Mouse (Mus musculus): ENCODE data around the gene Kcne1.

Gene Kcne1

DNA sequence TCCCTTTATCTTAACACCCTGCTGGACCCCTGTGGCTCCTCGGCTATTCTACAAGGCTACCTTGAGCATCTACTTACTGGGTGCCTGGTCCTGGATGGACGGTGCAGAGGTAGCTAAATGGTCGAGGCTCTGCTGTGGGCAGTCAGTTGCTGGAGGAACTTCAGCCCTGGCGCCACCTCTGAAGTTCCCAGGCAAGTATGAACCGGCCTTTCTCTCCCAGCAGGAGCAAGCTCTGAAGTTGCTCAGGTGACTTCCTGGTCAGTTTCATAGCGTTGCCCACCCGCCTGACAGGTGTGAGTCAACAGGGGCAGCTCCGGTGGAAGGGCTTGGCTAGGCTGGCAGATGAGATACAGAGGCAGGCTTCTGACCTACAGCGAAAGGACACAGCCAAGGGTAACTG lies at the start of gene Kcne1:
Kcne1 (minus strand) TSS at position 240 of the 400 bp plus-strand sequence.
- DNase-seq, result no peak

DNA sequence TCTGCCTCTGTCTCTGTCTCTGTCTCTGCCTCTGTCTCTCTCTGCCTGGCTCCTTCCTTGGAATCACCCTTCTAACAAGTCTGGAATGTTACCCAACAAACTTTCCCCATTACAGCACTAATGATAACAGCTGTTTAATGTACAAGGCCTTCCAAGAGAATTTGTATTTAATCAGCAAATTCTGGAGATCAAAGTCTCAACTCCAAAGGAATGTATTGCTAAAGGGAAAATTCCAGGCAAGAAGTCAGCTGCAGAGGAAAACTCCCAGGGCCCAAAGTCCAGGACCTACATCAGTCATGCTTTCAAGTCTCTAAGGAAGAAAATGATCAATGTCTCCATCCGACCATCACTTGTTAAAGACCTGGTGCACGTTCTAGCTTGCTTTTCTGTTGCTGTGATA lies 48.6 kb upstream of the Kcne1 start:
- DNase-seq, result no peak

- no peak for DNase-seq
Measured at GRCm38 (mm10) chr16:92404141-92404540, 44.9 kb upstream of the Kcne1 start.

- DNase-seq, result no peak
Measured at GRCm38 (mm10) chr16:92403069-92403468, 43.8 kb upstream of the Kcne1 start.

GRCm38 (mm10) chr16:92402216-92402615 lies 42.9 kb upstream of the Kcne1 start:
- no peak for DNase-seq

- DNase-seq, result no peak
Measured at GRCm38 (mm10) chr16:92401206-92401605, 41.9 kb upstream of the Kcne1 start.

DNA sequence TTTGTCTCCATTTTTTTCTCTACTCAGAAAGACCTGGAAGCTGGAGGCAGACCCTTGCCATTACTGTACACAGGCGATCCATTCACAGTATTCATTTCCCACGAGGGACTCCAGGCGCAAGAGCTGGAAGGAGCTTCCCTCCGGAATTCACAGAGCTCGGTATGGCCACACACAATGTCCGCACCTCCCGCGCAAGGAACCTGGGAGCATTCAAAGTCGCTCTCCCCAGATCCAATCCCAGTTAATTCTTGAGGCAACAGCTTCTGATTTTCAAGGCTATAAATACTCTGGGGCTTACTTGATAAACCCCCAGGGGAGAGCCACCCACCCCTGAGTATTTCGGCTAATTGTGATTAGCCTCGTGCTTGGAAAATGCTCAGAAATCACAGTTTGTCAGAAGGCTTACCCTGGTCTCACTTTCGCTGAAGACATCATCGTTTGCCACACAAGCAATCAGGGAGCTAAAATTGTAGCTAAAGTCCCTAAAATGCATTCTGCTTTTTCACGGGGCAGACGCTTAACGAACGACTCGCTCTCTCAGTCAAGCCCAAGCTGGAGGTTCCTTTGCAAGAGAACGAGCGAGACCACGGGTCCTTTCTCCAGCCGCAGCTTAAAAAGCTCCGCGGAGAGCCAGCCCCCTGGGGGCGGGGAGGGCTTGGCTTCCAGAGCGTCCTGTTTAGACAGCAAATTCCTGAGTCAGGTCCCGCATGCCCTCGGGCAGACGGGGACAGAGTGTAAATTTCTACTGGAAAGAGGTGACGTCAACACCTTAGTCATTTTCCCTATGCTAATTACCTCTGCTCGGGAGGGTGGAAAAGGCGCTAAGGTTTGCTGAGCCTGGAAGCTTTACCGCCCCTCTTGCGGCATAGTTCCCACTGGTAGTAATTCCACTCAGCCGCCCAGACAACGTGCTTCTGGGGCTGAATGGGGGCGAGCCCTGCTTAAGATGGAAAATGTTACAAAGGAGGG lies 40.5 kb upstream of the Kcne1 start:
- peak; percentile 74 for DNase-seq

DNA sequence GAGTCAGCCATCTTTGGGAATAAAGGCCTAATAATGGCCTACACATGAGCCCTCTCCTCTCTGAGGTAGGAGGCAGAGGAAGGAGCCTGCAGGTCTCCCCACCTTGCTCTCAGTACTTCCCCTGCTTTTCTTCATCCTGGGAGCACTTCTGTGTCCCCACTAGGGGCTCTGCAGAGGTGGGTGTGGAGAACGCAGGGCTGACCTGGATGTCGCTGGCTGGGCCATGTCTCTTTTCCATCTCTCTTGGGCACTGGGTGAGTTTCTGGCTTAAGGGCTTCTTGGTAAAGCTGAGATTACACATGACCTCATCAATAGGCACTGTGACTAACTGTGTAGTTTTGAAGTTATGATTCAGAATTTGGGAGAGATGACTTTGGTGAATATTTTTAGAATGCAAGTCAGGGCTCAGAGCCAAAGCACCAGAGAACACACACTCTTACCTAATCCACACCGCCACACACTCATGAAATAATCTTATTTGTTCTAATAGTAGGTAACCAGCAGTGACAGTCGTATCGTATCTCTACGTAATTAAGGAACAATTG lies 39.4 kb upstream of the Kcne1 start:
- DNase-seq, result no peak

GRCm38 (mm10) chr16:92397745-92398573 lies 38.7 kb upstream of the Kcne1 start:
- DNase-seq, result no peak

DNA sequence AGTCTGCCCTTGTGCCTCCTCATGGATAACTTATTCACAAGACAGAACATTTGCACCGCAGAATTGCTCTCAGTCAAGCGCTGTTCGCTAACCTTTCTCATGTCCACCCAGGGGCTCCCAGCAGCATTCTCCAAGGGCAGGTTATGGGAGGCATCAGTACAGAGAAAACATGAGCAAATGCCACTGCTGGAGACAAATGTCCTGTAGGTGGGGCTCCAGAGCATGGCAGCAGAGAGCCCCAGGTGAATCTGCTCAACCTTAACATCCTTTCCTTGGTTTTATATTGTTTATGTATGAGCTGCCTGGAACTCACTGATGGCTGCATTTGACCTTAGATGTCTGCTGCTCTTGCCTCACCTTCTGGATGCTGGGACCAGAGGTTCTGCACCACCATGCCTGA lies 34.5 kb upstream of the Kcne1 start:
- DNase-seq, result no peak

DNA sequence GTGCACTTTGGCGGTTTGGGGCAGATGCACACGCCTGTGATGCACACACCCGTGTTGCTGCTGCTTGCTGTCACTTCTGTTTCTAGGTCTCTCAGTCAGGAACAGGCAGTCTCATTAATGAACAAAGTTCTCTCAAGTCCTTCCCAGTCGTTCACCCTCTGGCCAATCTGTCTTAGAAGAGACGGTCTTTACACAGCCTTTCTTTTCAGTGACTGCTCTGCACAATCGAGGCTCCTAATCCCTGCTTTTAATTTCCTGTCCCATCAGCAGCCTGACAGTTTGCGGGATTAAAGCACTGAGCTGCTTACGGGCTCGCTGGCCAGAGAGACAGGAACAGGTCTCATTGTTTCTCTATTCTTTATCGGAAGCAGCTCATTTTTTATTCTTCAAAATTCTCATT lies 28.4 kb upstream of the Kcne1 start:
- DNase-seq, result no peak

DNA sequence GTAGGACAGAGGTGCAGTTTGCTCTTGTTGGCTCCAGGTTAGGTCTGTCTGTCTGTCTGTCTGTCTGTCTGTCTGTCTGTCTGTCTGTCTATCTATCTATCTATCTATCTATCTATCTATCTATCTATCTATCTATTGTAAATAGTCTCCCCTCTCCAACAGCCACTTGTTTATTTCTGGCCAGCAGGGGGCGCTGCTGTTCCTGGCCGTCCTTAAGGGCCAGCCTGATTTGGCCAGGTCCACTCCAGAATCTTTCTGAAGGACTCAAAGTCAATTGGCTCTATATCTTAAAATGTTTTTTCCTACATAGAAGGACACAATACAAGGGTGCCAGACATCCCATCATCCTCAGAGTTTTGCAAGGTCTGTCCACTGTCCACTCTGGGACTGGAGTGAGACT lies 25.8 kb upstream of the Kcne1 start:
- DNase-seq, result no peak

- DNase-seq, result no peak
Measured at GRCm38 (mm10) chr16:92383412-92383811, 24.1 kb upstream of the Kcne1 start.

DNA sequence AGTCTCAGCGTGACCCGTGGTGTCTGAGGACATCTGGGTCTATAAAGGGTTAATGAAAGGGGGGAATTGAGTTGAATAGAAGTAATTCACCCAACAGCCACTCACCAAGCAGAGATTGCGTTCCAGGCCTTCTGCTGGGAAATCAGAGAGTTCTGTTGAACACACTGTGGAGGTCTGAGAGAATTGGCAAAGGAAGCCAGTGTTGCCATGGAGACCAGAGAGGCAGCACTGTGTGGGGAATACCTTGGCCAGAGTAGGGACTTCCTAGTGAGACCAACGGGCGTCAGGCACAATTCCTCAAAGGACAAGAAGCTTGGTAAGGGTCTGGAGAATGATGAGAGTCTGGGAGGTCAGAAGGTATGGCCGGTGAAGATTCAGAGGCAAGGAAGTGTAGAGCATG lies 23.2 kb upstream of the Kcne1 start:
- peak; percentile 83 for DNase-seq

DNA sequence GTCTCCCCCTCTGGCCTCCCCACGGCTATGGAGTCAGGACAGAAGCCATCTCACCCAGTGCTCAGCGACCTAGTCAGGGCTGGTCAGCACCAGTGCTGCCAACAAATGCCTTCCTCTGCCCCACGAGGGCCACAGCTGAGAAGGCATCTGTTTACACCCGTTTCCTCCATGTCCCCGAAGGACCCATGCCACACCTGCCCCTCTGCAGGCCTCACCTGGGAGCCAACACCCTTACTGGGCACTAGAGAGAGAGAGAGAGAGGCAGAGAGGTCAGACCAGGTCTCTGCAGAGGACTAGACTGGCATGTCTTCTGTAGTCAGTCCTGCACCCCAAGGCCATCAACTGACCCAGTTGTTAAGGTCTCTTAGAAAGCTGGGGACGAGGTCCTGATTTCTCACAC lies 21.8 kb upstream of the Kcne1 start:
- no peak for DNase-seq

GRCm38 (mm10) chr16:92376976-92377375 lies 17.7 kb upstream of the Kcne1 start:
- DNase-seq, result peak; percentile 55

DNA sequence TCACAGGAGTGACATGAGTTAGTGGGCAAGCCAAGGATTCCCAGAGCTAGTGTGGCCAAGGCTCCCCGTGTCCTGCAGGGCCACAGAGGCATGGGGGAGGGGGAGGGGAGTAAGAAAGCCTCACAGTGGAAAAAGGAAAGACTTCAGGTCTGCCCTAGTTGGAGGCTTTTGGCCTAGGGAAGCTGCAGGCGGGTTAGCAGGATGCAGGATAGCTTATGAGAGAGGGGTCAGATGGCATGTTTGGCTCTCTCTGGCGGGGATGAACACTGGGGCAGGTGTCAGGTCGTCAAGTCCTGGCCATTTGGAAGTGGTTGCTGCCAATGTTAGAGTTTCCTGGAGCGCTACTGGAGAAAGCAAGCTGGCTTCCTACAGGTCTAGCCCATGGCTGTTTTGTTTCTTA lies 12.4 kb upstream of the Kcne1 start:
- DNase-seq, result no peak

DNA sequence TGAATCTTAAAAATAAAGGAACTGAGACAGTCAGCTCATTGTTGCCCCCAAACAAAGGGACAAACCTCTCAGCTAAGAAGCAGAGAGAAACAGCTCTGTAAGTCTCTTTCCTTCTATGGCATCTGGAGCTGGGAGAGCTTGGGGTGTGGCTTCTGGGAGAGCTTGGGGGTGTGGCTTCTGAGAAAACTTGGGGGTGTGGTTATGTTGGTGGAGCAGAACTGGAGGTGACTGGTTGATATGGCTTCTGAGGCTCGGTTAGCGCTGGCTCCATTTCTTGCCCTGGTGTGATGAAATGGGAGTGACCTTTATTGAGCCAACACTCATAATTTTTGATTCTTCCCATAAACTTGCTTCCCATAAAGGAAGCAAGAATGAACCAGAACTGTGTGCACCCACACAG lies 10.0 kb upstream of the Kcne1 start:
- DNase-seq, result no peak

GRCm38 (mm10) chr16:92365477-92365876 lies 6.2 kb upstream of the Kcne1 start:
- no peak for DNase-seq

DNA sequence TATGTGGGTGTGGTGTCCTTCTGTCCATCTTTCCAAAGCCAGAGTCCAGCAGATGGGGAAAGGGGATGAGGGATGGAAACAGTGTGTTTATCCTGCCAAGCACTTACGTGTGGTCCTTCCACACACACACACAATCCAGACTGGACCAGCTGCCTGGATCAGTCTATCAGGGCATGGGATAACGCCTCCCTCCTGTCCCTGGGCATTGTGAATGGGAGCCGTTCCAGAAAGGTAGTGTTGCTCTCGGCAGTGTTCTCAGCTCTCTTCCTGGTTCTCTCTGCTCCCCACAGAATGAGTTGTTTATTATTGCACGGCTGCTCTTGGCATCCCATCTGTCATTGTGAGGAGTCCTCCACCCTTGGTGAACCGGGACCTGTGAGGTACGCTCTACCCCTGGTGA lies 1.4 kb upstream of the Kcne1 start:
- DNase-seq, result no peak

DNA sequence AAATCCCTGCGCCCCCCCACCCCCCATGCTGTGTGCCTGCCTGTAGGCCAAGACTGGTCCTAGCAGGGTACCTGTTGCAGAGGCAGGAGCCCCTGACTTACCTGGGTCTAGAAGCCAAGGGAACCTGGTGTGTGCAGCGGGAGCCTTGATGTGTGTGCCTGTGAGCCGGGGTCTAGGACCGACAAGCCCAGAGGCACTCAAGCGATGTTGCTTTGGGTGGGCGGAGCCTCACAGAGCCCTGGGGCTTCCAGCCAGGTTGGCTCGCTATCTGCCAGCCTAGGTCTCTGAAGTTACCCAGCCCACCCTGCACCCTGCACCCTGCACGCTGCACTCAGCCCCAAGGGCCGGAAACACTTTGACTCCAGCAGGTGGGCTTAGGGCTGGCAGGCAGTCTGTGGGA lies 534 bp downstream of the Kcne1 start:
- DNase-seq, result no peak

DNA sequence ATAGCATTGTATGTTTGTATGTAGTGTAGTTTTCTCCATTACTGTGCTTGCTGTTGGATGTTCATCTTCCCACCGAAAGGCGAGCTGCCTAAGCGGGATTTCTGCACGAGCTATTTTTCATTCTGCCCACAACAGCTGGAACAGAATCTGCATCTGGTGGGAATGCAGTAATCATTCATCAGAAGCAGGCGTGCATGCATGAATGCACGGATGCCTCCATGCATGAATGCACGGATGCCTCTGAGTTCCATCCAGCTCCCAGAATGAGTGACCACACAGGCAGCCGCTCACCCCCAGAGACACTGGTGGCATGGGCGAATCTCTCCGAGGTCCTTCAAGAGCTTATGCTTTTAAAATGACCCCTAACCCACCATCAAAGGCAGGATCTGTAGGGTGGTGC lies 1.7 kb downstream of the Kcne1 start:
- DNase-seq, result no peak

DNA sequence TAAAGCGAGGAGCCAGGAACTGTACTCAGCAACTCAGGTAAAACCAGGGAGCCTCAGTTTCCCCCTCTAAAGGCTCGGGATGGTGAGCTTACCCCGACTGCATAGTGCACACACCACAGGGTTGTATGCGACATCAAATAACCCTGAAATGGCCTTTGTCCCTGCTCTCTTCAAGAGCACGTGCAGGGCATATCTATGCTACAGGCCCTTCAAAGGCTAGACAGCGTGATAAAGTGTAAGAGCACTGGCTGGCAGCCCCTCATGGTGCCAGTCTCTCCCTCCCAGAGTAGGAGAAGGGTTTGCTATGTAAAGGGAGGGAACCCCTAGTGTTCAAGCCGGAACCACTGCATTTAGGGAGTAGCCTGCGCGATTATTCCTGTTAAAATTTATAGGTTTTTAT lies 2.2 kb downstream of the Kcne1 start:
- DNase-seq, result no peak

- DNase-seq, result no peak
Measured at GRCm38 (mm10) chr16:92355982-92356381, 3.3 kb downstream of the Kcne1 start.
